Mouse (Mus musculus) heart, postnatal 25 days (tissue): ENCODE results near the gene Pdlim4. TPM values are rescaled to one million over a fixed set of nuclear protein-coding genes. Genes with fewer than 3 reads are reported as not detected.
A peak's percentile ranks its signal among the peaks of the same experiment; 100 is the strongest.
"Not testable (repeated sequence)": the region's sequence is repeated elsewhere in the genome, so short reads cannot be mapped to it uniquely, and the experiment has no call there.

Experiments
- DNase-seq: peaks from one replicate; pipeline ENCODE4 v3.0.0; 2022; ENCODE audit warnings: low spot score
- intact Hi-C: fragments of 180-260 bp; cut with DNase I; formaldehyde crosslinking; loops from one replicate; pipeline ENCODE4 v1.15.1; 2025
- total RNA-seq, 2 experiments: library from RNA; stranded (reverse); gene quantifications; 2 replicates each; pipeline ENCODE4 v1.2.3; 2021

Pdlim4 gene
- total RNA-seq, 2 experiments from 2014 or later: 34.4 to 42.1 TPM

- intact Hi-C loops: loop anchor here (2.0 kb wide), 1 partner anchor 36 kb away; the partner anchor contains the start of gene Slc22a4
Measured at GRCm38 (mm10) chr11:54064412-54064978, 4.3 kb downstream of the Pdlim4 start.

DNA sequence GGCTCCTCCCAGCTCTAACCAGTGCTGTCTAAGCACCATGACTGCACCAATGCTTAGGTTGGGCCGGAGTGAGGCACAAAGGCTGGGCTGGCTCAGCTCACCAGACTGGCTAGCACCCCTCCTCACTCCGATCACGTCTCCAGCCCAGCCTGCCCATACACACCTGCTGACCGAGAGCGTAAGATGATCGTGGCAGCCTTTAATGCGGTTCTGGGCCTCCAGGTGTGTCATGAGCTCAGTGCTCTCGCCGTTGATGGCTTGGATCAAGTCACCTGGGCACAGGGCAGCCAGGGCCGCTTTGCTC, 5.4 kb downstream of the Pdlim4 start:
- DNase-seq: no peak
- intact Hi-C loops: loop anchor here (2.0 kb wide), 1 partner anchor 25 kb away; no protein-coding TSS in a partner anchor

More at GRCm38 (mm10) chr11:54064412-54064978, 4.3 kb downstream of the Pdlim4 start:
- DNase-seq: no peak

DNA sequence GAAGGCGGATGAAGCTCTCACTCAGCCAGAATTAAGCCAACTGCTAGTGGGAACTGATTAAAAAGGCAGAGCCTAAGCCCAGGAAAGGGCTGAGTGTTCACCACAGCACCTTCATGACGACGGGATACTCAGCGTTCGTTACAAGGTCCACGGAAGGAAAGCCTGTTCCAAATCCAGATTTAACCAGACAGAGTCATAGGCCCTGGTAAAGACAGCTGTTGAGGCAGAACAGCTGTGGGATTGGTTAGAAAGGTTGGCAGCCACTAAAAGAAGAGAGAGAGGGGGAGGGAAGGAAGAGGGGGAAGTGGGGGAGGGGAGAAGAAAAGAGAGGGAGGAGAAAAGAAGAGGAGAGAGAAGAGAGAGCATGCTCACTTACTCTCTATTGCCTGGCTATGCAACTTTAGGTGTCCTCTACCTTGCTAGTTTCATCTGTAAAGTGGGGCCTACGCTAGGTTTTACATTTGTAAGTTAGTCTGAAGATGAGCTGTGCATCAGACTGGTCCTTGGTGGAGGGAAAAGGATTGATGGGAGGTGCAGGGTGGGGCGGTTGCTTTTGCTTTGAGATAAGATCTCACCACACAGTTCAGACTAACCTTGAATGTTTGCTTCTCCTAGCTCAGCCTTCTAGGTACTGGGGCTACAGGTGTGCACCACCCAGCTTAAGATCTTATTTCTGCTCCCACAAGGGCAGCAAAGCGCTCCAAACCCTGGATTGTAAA, 5.9 kb downstream of the Pdlim4 start:
- intact Hi-C loops: loop anchor here (2.0 kb wide), 1 partner anchor 26 kb away; no protein-coding TSS in a partner anchor

DNA sequence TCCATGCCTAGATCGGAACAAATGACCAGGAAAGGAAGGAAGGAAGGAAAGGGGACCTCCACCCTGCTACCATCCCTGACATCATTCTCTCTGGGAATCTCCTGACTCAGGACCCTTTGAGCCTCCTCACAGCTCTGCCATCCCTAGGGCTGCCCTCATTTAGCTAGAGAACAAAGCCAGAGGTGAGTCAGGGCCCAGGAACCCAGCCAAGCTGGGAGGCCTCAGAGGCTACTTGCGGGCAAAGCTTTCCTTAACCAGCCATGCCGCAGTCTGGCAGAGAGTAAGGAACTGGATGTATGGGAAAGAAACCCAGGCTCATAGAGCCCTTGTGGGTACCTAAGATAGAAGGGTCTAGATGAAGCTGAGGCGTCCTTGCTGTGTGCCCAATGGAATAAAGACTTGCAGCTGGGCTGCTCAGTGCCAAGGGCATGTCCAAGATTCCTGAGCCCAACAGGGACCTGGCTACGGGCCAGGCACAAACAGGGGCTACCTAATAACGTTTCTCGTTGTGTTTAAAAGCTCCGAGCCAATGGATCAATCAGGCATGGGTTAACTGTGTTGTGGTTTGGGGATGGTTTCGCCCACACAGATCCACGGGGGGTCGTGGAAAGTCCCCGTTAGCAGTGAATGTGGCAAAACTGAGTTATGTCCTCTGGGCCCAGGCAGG, 6.6 kb downstream of the Pdlim4 start:
- peak; percentile 41 for DNase-seq
- intact Hi-C loops: loop anchor here (2.0 kb wide), 1 partner anchor 27 kb away; no protein-coding TSS in a partner anchor

More for the DNA sequence above, 5.9 kb downstream of the Pdlim4 start:
- no peak for DNase-seq

DNA sequence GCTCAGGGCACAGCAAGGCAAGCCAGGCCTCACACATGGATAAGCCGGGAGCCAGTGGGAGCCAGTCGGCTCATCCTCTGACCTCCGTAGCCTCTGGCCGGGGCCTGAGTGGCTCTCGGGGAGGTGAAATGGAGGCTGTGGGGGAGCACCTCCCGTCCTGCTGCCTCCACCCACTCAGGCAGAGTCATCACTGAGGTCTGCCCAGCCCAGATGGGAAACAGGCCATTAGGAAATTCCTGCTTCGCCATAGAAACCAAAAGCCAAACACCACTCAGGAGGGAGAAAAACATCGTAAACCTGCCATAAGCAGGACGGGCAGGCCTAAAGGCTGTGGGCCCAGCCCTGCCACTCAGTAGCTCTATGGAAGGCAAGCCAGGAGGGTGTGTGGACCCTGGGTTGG, 8.5 kb downstream of the Pdlim4 start:
- intact Hi-C loops: no loop called here
- peak; percentile 60 for DNase-seq

DNA sequence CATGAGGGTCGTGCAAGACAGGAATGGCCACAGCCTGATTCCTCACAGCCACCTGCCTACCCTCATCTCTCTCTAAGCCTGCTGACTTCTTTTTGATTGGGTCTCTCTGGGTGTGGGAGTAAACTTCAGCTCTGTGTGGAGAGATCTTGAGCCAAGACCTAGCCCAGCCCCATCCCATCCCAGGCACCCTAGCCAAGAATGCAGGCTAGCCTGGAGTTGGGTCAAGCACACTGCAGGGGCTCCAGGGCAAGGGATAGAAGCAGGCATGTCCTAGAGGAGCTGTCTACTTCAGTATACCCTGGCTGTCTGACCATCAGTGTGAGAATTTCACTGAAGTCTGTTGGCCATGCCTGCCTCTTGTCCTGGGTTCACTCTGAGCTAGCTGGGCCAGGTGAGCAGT, 9.3 kb downstream of the Pdlim4 start:
- no peak for DNase-seq
- intact Hi-C loops: no loop called here

- intact Hi-C loops: no loop called here
- no peak for DNase-seq
Measured at GRCm38 (mm10) chr11:54058643-54059042, 10.2 kb downstream of the Pdlim4 start.

DNA sequence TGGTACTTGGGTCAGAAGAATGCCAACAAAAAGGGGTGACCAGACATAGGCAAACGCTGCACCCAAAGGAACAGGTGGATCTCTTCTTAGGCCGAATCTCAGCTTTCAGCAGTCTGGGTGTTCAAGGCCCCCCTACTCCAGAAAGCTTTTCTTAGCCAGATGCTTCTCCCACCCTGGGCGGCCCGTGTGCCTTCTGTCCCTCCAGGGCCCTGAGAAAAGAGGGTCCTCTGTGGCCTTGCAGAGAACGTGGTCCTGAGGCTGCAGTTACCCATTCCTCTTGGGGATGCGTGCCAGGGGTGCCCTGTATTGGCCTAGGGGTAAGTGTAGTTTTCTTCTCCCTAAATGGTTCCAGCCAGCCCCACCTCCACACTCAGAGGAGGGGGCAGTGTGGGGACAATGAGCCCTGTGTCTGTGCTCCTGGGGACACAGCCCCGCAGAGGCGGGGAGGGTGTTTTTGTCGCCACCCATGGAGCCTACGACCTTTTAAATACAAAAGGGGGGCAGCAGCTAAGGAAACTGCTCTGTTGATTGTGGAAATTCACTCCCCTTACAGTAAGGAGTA, 10.7 kb downstream of the Pdlim4 start:
- intact Hi-C loops: no loop called here
- DNase-seq: no peak

DNA sequence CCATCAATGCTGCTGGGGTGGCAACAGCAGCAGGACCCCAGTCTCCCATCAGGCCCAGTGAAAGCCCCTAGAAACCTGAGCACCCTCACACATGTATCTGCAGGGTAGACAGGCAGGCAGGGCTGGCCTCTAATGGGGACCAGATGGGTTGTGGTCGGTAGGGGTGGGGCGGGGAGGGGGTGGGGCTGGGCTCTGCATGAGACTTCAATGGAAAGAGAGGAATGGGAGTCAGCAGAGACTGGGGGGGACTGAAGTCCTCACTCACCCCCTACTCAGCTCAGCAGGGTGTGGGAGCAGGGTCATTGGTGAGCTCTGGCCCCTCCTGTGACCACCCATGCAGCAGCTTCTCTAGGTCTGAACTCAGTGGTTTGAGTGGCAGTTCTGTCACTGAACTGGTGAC, 11.4 kb downstream of the Pdlim4 start:
- intact Hi-C loops: no loop called here
- DNase-seq: no peak

GRCm38 (mm10) chr11:54056132-54056531, 12.7 kb downstream of the Pdlim4 start:
- intact Hi-C loops: no loop called here
- DNase-seq: no peak

DNA sequence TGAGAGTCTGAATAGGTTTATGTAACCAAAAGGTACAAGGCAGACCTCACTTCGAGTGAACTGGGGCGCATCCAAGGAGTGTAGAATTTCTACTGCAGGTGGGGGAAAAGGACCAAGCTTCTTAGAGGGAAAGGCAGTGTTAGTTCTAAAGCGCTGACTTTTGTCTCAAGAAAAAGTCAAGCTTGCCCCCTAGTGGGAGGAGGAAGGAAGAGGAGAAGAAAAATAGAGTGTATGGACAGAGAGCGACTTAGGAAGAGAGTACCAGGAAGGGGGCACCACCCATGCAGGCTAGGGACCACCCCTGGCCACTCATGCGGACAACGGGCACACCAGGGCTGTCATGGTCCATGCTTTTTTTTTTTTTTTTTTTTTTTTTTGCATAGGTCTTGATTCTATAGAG, 14.6 kb downstream of the Pdlim4 start:
- no peak for DNase-seq
- intact Hi-C loops: loop anchor here (1.0 to 5.0 kb wide), 3 partner anchors 35 to 122 kb away; no protein-coding TSS in a partner anchor

- no peak for DNase-seq
- intact Hi-C loops: loop anchor here (5.0 kb wide), 1 partner anchor 121 kb away; no protein-coding TSS in a partner anchor
Measured at GRCm38 (mm10) chr11:54053090-54053489, 15.7 kb downstream of the Pdlim4 start.

DNA sequence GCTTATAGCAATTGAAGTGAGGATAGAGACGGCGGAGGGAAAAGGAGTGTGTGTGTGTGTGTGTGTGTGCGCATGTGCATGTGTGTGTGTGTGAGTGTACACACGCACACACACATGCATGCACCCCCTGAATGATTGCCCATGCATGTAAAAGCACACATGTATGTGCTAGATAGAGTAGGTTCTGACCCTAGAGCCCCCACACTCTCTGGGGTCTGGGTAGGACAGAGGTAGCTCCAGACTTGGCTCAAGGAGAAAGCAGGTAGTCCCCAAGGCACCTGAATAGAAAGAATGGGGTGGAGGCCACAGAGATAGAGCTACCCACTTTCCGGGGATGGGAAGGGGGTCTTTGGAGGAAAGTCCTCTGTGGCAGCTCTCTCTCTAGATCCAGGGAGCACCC, 16.7 kb downstream of the Pdlim4 start:
- intact Hi-C loops: loop anchor here (5.0 kb wide), 1 partner anchor 120 kb away; no protein-coding TSS in a partner anchor
- no peak for DNase-seq

GRCm38 (mm10) chr11:54051161-54051560, 17.7 kb downstream of the Pdlim4 start:
- intact Hi-C loops: loop anchor here (5.0 kb wide), 1 partner anchor 119 kb away; no protein-coding TSS in a partner anchor
- no peak for DNase-seq

DNA sequence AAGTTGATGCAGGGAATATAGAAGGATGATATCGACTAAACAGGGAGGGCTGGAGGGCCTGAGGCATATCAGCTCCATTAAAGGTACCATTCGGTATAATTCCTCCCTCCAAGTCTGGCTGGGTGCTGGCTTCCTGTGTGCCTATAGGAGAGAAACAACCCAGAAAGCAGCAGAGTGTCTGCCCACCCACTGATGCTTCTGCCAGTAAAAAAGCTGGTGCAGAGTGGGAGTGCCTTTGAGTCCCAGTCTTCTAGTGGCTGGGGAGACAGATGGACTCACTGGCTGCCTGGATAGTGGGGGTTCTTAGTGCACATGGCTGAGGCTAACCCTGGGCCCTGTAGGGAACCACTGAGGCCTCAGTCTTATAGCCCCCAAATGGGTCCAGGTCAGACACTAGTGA, 18.6 kb downstream of the Pdlim4 start:
- no peak for DNase-seq
- intact Hi-C loops: loop anchor here (5.0 kb wide), 1 partner anchor 118 kb away; no protein-coding TSS in a partner anchor

- intact Hi-C loops: no loop called here
Measured at GRCm38 (mm10) chr11:54040676-54041075, 28.1 kb downstream of the Pdlim4 start.

DNA sequence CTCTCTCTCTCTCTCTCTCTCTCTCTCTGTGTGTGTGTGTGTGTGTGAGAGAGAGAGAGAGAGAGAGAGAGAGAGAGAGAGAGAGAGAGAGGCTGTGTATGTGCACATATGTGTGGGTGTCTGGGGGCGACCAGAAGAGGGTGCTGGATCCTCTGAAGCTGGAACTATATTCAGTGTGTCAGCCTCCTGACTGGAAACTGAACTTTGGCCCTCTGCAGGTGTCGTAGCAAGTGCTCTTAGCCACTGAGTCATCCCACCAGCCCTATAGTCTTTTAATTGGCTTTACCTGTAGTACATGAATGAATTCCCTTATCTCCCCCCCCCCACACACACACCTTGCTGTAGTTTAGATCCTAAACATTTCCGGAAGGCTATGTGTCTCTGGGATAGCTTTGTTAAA, 35.9 kb downstream of the Pdlim4 start:
- DNase-seq, intact Hi-C loops: not testable (repeated sequence)

More at GRCm38 (mm10) chr11:54040676-54041075, 28.1 kb downstream of the Pdlim4 start:
- no peak for DNase-seq

DNA sequence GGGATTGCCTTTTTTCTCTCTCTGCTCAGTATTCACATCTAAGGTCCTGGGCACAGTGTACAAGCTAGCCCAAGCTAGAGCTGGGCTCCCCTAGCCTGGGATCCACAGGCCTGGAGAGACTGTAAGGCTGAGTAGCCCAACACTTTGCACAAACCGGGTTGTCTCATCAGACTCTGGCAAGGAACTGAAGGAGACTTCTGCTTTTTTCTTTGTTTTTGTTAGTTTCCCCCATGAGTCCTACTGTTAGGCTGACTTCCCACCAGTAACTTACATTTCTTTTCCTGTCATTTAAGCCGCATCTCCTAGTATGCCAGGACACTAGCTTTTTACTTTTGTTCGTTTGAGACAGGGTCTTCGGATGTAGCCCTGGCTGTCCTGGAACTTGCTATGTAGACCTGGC, 39.8 kb downstream of the Pdlim4 start:
- intact Hi-C loops: loop anchor here (2.0 kb wide), 2 partner anchors 22 to 36 kb away; no protein-coding TSS in a partner anchor
- DNase-seq: no peak

DNA sequence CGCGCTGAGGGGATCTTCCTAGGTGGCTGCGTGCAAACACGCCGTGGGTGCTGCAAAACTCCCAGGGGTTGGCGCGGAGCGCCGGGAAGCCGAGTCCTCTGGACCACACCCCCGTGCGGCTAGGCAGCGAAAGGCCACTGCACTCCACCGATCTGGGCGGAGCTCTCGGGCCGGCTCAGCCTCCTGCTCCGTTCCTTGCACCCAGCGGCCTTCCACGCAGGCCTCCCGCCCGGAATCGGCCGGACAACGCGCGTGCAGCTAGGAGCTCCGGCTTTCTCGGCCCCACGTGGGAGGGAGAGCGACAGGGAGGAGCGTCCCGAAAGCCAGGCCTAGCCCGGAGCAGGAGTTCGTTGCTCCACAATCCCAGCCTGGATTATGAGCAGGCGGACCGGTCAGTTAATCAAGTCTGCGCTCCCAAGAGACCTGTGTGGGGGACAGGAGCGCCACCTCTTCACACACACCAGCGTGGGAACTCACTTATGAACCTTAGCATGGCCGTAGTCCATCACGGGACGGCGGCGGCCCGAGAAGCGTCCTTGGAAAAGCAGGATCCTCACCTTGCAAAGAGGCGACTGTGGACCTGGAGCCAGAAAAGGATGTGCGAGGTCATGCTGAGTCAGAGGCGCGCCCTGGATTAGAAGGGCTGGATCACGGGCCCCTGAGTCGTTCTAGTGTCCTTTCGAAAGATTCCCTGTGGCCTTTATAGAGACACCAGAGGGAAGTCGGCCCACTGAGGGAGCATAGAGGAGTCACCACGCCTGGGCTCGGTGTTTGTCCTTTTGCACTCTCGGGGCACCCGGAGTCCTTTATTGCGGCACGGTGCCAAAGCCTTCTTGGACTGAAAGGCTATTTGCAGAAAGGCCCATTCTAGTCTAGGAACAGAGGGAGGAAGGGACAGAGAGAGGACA, 40.5 kb downstream of the Pdlim4 start, which contains the start of gene Slc22a4:
Gene Slc22a4 (minus strand): TSS at position 47 of the 908 bp plus-strand sequence.
- intact Hi-C loops: loop anchor here (2.0 kb wide), 2 partner anchors 21 to 37 kb away; no protein-coding TSS in a partner anchor
- DNase-seq: peak; percentile 62
